Mouse (Mus musculus): ENCODE measurements around the gene Camkv. TPM values are rescaled to one million over a fixed set of nuclear protein-coding genes. Genes with fewer than 3 reads are reported as not detected.

Gene Camkv
- polyA plus RNA-seq, 1 experiment, result not detected

DNA sequence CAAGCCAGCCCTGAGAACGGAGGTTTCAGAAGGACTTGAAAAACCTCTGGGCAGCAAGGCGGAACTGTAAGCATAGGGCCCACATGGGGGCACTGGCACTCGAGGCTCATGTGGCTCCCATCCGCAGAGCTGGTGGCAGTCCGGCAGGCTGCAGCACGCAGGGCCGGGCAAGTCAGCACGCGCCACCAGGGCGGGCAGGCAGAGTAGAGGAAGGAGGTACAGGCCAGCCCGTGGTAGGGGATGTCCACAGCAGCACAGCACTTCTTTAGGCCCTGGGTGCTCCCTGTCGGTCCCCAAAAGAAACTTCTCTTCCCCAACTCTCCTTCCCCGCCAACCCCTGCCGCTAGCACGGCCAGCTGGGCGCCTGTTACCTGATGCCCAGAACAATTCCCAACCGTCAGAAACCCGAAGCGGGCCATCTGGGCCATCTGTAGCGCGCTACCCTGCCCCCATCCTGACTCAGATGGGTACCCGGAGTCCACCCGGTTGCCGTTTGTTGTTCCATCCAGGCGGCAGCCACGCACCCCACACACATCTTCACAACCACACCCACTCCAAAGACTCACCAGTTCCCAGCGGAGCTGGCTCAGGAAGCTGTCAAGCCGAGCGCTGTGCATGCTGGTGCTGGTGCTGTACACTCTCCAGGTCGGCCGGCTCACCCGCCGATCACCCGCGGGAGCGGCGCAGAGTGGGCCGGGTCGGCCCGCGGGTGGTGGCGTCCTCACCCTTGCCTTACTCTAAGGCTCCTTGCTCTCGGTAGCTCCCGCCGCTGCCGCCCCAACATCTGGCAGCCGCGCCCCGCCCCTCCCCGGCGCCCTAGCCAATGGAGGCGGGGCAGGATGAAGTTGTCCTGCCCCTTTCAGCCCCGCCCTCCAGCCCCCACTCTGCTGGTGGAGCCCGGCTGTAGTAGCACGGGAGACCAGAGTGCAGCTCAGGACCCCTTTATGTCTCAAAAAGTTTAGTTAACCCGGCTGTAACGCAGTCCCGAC is 50.0 kb downstream of the Camkv start, which contains the start of gene Inka1:
Inka1 (minus strand) TSS at position 749 of the 989 bp plus-strand sequence.
- H3K4me1 ChIP-seq (ENCODE audit: control insufficient read depth, insufficient read depth, insufficient read length, low read length), result peaks cover 18% of the 10 kb centered on the region
- H3K4me3 ChIP-seq (ENCODE audit: insufficient read depth, low read depth, low read length), result peak within 1 kb of the TSS; percentile 93
- peak within 1 kb of the TSS; percentile 100 for H3K27ac ChIP-seq (replicated peaks; ENCODE audit: low read depth, low read length)

DNA sequence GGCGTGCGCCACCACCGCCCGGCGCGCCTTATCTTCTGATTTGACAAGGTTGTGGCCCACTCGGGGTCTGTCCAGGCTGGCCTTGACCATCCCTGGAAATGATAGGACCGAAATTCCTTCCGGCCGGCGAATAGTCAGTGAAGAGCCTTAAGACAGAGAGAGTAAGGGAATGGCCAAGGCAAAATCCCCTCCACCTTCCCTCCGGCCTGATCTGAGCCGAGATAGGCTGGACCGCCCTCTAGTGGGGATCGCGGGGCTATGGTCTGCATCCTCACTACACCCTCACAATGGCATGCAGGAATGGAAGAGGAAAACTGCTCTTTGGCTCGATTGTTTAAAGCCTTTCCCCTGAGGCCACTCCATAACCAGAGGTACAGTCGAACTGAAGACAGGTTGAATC is 50.9 kb downstream of the Camkv start:
- Histone ChIP-seq H3K4me1 (ENCODE audit: control insufficient read depth, insufficient read depth, insufficient read length, low read length) (peaks cover 11% of the 10 kb centered on the region), H3K27ac (replicated peaks; ENCODE audit: low read depth, low read length) (peak overlapping the region; percentile 39), H3K4me3 (ENCODE audit: insufficient read depth, low read depth, low read length) (peak overlapping the region; percentile 93)

DNA sequence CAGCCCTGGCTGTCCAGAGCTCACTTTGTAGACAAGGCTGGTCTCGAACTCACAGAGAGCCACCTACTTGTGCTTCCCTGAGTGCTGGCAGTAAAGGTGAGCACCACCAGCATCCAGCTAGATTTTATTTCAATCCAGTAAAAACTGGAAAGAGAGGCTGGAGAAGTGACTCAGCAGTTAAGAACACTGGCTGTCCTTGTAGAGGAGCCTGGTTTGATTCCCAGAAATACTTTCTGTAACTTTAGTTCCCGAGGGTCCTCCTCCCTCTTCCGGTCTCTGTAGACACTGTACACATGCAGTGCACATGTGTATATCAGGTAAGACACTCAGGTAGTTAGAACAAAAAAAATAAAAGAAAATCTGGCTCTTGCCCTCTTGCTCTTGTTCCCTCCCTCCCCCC is 52.5 kb downstream of the Camkv start:
- no peak overlapping the region for H3K27ac ChIP-seq (replicated peaks; ENCODE audit: low read depth, low read length)
- no peak overlapping the region for H3K4me3 ChIP-seq (ENCODE audit: insufficient read depth, low read depth, low read length)
- no peaks in the 10 kb centered on the region for H3K4me1 ChIP-seq (ENCODE audit: control insufficient read depth, insufficient read depth, insufficient read length, low read length)

DNA sequence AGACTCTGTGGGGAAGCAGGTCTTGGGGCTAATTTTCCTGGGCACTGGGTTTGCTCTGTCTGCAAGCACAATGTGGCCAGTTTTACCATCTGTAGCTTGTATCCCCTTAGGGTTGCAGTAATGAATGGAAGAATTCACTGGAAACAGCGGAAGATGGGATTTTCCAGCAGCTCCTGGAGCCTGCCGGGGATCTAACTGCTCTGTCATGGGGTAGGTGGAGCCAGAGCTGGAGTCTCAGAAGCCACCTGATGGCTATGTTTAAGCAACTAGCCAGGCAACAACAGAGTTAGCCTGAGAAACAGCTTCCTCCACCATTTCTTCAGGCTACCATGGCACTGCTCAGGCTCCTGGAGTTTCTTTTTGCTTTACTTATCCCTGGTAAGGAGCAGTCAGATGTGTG is 56.7 kb downstream of the Camkv start, which contains the start of gene Cdhr4:
Cdhr4 (plus strand) TSS at position 301 of the 400 bp plus-strand sequence.
- no peak within 1 kb of the TSS for H3K27ac ChIP-seq (replicated peaks; ENCODE audit: low read depth, low read length)
- no peaks in the 10 kb centered on the region for H3K4me1 ChIP-seq (ENCODE audit: control insufficient read depth, insufficient read depth, insufficient read length, low read length)
- no peak within 1 kb of the TSS for H3K4me3 ChIP-seq (ENCODE audit: insufficient read depth, low read depth, low read length)

DNA sequence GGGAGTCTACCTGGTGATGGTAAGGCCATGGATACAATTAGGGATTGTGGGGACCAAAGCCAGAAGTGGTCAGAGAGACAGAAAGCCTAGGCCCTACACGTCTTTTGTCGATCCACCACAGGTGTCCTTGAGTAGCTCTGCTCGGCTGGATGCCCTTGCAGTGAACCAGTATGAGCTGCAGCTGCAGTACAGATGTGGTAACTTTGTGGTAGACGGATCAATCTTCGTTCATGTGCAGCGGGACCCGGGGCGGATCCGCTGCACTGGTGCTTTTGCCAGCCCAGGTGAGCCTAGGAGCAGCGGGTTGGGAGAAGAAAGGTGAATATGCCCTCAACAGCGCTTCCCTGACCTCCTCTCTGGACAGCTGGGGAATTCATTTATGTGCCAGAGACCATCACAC is 57.5 kb downstream of the Camkv start:
- no peak overlapping the region for H3K27ac ChIP-seq (replicated peaks; ENCODE audit: low read depth, low read length)
- no peaks in the 10 kb centered on the region for H3K4me1 ChIP-seq (ENCODE audit: control insufficient read depth, insufficient read depth, insufficient read length, low read length)
- no peak overlapping the region for H3K4me3 ChIP-seq (ENCODE audit: insufficient read depth, low read depth, low read length)

DNA sequence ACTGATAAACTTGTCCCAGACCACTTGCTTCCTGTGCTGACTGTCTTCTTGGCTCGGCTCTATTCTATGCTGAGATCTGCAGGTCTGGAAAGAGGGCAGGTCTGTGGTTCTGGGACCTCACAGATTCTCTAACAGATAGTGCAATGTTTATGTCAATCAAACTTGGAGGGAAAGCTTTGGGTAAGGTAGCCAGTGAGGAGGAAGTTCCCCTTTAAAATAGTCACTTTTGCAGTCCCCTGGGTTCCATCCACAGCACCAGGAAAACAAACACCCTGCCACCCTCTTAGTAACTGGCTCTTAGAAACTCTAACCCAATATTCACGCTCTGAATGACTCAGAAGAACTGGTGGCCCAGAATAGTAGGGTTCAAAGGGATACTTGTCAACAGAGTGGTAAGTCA is 59.0 kb downstream of the Camkv start:
- H3K4me1 ChIP-seq (ENCODE audit: control insufficient read depth, insufficient read depth, insufficient read length, low read length), result no peaks in the 10 kb centered on the region
- no peak overlapping the region for H3K27ac ChIP-seq (replicated peaks; ENCODE audit: low read depth, low read length)
- H3K4me3 ChIP-seq (ENCODE audit: insufficient read depth, low read depth, low read length), result no peak overlapping the region

DNA sequence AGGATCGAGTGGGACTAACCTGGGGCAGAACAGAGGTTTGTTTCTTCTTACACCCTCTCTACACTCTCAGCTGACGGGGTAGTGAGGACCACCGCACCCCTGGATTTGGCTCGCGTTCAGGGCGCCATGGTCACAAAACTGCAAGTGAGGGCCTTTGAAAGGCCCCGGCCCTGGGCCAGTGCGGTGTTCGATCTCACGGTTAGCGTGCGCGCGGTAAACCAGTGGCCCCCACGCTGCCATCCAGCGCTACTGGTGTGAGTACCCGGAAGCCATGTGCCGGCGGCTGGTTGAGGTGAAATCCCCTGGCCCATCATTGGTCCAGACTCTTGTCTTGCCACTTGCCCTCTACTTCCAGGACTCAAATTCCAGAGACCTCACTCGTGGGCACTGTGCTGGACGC is 60.0 kb downstream of the Camkv start:
- Histone ChIP-seq H3K4me3 (ENCODE audit: insufficient read depth, low read depth, low read length) (no peak overlapping the region), H3K4me1 (ENCODE audit: control insufficient read depth, insufficient read depth, insufficient read length, low read length) (no peaks in the 10 kb centered on the region), H3K27ac (replicated peaks; ENCODE audit: low read depth, low read length) (no peak overlapping the region)

DNA sequence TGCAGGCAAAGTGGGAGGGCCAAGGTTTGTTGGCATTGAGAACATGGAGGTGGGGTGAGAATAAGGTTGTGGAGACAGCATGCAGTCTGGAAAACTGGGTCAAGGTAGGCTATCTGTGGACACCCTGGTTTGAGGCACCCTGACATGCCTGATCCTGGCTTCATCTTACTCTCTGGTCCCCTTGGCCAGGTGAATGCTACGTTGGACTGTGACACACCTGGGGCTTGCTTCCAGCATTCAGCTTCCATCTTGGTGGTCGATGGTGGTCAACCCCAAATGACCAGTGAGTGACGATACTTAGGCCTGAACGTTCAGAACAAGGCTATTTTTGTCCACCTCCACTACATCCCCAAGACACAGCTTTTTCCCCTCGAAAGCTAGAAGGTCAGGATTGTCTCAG is 60.6 kb downstream of the Camkv start, which contains the start of gene Gm20662:
Gm20662 (plus strand) TSS at position 301 of the 400 bp plus-strand sequence.
- Histone ChIP-seq H3K4me1 (ENCODE audit: control insufficient read depth, insufficient read depth, insufficient read length, low read length) (no peaks in the 10 kb centered on the region), H3K27ac (replicated peaks; ENCODE audit: low read depth, low read length) (no peak within 1 kb of the TSS), H3K4me3 (ENCODE audit: insufficient read depth, low read depth, low read length) (no peak within 1 kb of the TSS)

Other genes with a start within 250 kb of the Camkv start
- 3.1 and 3.2 TPM in 2 replicates for gene Sema3f, start 225.2 kb upstream of the Camkv start, polyA plus RNA-seq (2012; ENCODE audit: insufficient read depth, insufficient read length, missing spikeins)
- 37.4 and 47.2 TPM in 2 replicates for gene Rbm5, start 164.7 kb upstream of the Camkv start, polyA plus RNA-seq (2012; ENCODE audit: insufficient read depth, insufficient read length, missing spikeins)
- 17.6 and 20.0 TPM in 2 replicates for gene Rbm6, start 62.4 kb upstream of the Camkv start, polyA plus RNA-seq (2012; ENCODE audit: insufficient read depth, insufficient read length, missing spikeins)
- gene Mon1a, start 47.5 kb upstream of the Camkv start, polyA plus RNA-seq (2012; ENCODE audit: insufficient read depth, insufficient read length, missing spikeins), result 12.6 and 14.3 TPM in 2 replicates
- gene Mst1r, start 28.8 kb upstream of the Camkv start, polyA plus RNA-seq (2012; ENCODE audit: insufficient read depth, insufficient read length, missing spikeins), result 0.36 and 1.4 TPM in 2 replicates
- gene Actl11, start 7.2 kb upstream of the Camkv start, polyA plus RNA-seq (2012; ENCODE audit: insufficient read depth, insufficient read length, missing spikeins), result not detected in 2 replicates
- not detected in 2 replicates for gene Traip, start 14.5 kb downstream of the Camkv start, polyA plus RNA-seq (2012; ENCODE audit: insufficient read depth, insufficient read length, missing spikeins)
- gene Uba7, start 39.8 kb downstream of the Camkv start, polyA plus RNA-seq (2012; ENCODE audit: insufficient read depth, insufficient read length, missing spikeins), result 7.0 and 13.8 TPM in 2 replicates
- gene Gm20661, start 47.4 kb downstream of the Camkv start, polyA plus RNA-seq (2012; ENCODE audit: insufficient read depth, insufficient read length, missing spikeins), result not detected in 2 replicates
- gene Inka1, start 50.2 kb downstream of the Camkv start, polyA plus RNA-seq (2012; ENCODE audit: insufficient read depth, insufficient read length, missing spikeins), result 5.1 and 5.5 TPM in 2 replicates
- gene Cdhr4, start 56.8 kb downstream of the Camkv start, polyA plus RNA-seq (2012; ENCODE audit: insufficient read depth, insufficient read length, missing spikeins), result not detected in 2 replicates
- gene Gm20662, start 60.7 kb downstream of the Camkv start, polyA plus RNA-seq (2012; ENCODE audit: insufficient read depth, insufficient read length, missing spikeins), result not detected in 2 replicates
- gene Ip6k1, start 66.8 kb downstream of the Camkv start, polyA plus RNA-seq (2012; ENCODE audit: insufficient read depth, insufficient read length, missing spikeins), result 14.7 and 20.7 TPM in 2 replicates
- gene Gmppb, start 113.6 kb downstream of the Camkv start, polyA plus RNA-seq (2012; ENCODE audit: insufficient read depth, insufficient read length, missing spikeins), result 8.2 and 11.1 TPM in 2 replicates
- 0.40 and 0.88 TPM in 2 replicates for gene Amigo3, start 117.5 kb downstream of the Camkv start, polyA plus RNA-seq (2012; ENCODE audit: insufficient read depth, insufficient read length, missing spikeins)
- gene Mst1, start 144.8 kb downstream of the Camkv start, polyA plus RNA-seq (2012; ENCODE audit: insufficient read depth, insufficient read length, missing spikeins), result not detected in 2 replicates
- gene Rnf123, start 147.7 kb downstream of the Camkv start, polyA plus RNA-seq (2012; ENCODE audit: insufficient read depth, insufficient read length, missing spikeins), result 40.0 TPM in 2 replicates
- 41.1 and 58.6 TPM in 2 replicates for gene Apeh, start 158.9 kb downstream of the Camkv start, polyA plus RNA-seq (2012; ENCODE audit: insufficient read depth, insufficient read length, missing spikeins)